15 mouse cellular contexts compared by ENCODE assay signal in the genomic region with DNA sequence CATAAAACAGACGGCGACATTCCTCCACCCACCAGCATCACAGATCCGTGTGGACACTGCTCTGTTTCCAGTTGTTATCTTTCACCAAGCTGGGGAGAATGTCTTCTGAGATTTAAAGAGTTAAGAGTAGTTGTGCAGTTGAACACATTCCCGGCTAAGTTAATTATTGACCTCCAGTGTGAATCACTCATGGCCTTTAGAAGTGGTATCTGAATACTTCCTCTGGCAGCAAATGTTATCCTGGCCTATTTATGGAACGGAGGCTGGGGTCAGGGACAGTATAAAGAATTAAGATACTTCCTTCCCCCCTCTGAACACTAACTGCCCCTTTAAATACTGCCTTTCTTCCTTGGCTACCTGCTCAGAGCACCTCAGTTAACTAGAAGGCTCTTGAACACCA.
DNase-seq lines count a peak whose midpoint lies in the region; ATAC-seq and TF ChIP-seq lines count a peak whose summit lies in the region.
"Had no signal": no experiment of that assay in that cellular context is flagged by ENCODE, and none has a peak within 500 bp of the region (broad histone marks: within the 10 kb centered on the region; RNA-seq: fewer than 3 reads in every experiment).

No protein-coding gene starts in this region.

- TF ChIP-seq CTCF in kidney, adult 2 months (conservative IDR thresholded peaks at IDR 0.05; ENCODE audit: insufficient read depth, insufficient read length, low read depth, low read length): no peak
- TF ChIP-seq CTCF in kidney, postnatal 0 days (IDR thresholded peaks at IDR 0.05; ENCODE audit: low read depth): no peak

- peaks cover 13% of the 10 kb centered on the region for H3K4me1 ChIP-seq in kidney, adult 2 months (ENCODE audit: control insufficient read depth, insufficient read depth, low read length)
- peaks cover 17% of the 10 kb centered on the region for H3K4me1 ChIP-seq in intestine, embryonic 14.5 days (replicated peaks; ENCODE audit: control insufficient read depth, insufficient read depth, low read length)
- peaks cover 15% of the 10 kb centered on the region for H3K4me1 ChIP-seq in kidney, postnatal 0 days (replicated peaks; ENCODE audit: insufficient read depth, low read length)
- peaks cover 21% of the 10 kb centered on the region for H3K4me1 ChIP-seq in stomach, embryonic 16.5 days (ENCODE audit: control insufficient read depth, insufficient read depth, low read length)

- no peak for TF ChIP-seq POLR2A in kidney, adult 2 months (IDR thresholded peaks at IDR 0.05; ENCODE audit: low read depth, low read length)

- no peaks in the 10 kb centered on the region for H3K9me3 ChIP-seq in intestine, embryonic 14.5 days (ENCODE audit: control insufficient read depth, low read length)
- no peaks in the 10 kb centered on the region for H3K9me3 ChIP-seq in kidney, postnatal 0 days (replicated peaks; ENCODE audit: low read length)
- no peaks in the 10 kb centered on the region for H3K9me3 ChIP-seq in stomach, embryonic 16.5 days (replicated peaks; ENCODE audit: control insufficient read depth, low read length)
- H3K9me3 ChIP-seq: limb, embryonic 15.5 days; midbrain, embryonic 10.5 days had no signal

- H3K36me3 ChIP-seq in kidney, adult 2 months (ENCODE audit: control insufficient read depth, insufficient read depth, low read length): no peaks in the 10 kb centered on the region
- H3K36me3 ChIP-seq in intestine, embryonic 14.5 days (ENCODE audit: control insufficient read depth, insufficient read depth, low read length): no peaks in the 10 kb centered on the region
- H3K36me3 ChIP-seq in kidney, postnatal 0 days (ENCODE audit: insufficient read depth, low read length): no peaks in the 10 kb centered on the region
- H3K36me3 ChIP-seq in stomach, embryonic 16.5 days (ENCODE audit: control insufficient read depth, insufficient read depth, low read length): no peaks in the 10 kb centered on the region
- H3K36me3 ChIP-seq: limb, embryonic 15.5 days; midbrain, embryonic 10.5 days had no signal

- H3K27me3 ChIP-seq in kidney, adult 2 months (replicated peaks; ENCODE audit: control insufficient read depth, insufficient read depth, low read length): no peaks in the 10 kb centered on the region
- H3K27me3 ChIP-seq in intestine, embryonic 14.5 days (replicated peaks; ENCODE audit: control insufficient read depth, insufficient read depth, low read length): no peaks in the 10 kb centered on the region
- no peaks in the 10 kb centered on the region for H3K27me3 ChIP-seq in kidney, postnatal 0 days (ENCODE audit: insufficient read depth, low read length)
- H3K27me3 ChIP-seq in stomach, embryonic 16.5 days (ENCODE audit: control insufficient read depth, insufficient read depth, low read length): no peaks in the 10 kb centered on the region
- H3K27me3 ChIP-seq: CH12.LX; limb, embryonic 15.5 days had no signal

- no peak overlapping the region for H3K9ac ChIP-seq in intestine, embryonic 14.5 days (ENCODE audit: low read length)
- H3K9ac ChIP-seq in kidney, postnatal 0 days (ENCODE audit: low read depth, low read length): no peak overlapping the region
- no peak overlapping the region for H3K9ac ChIP-seq in stomach, embryonic 16.5 days (ENCODE audit: low read length)
- H3K9ac ChIP-seq: limb, embryonic 15.5 days had no signal

- WGBS in kidney, adult 2 months: 26% methylated on average over 5 of the region's 5 CpGs
- WGBS in intestine, embryonic 14.5 days: 50% methylated on average over 5 of the region's 5 CpGs
- 44% methylated on average over 5 of the region's 5 CpGs for WGBS in kidney, postnatal 0 days
- 41% methylated on average over 5 of the region's 5 CpGs for WGBS in stomach, embryonic 16.5 days

- H3K4me2 ChIP-seq in intestine, embryonic 14.5 days (ENCODE audit: low read length): no peak overlapping the region
- H3K4me2 ChIP-seq in kidney, postnatal 0 days (ENCODE audit: low read length): no peak overlapping the region
- no peak overlapping the region for H3K4me2 ChIP-seq in stomach, embryonic 16.5 days (ENCODE audit: low read depth, low read length)
- H3K4me2 ChIP-seq: limb, embryonic 15.5 days had no signal

- ATAC-seq in intestine, embryonic 14.5 days (replicated peaks; ENCODE audit: low FRiP score, low TSS enrichment, low read depth): peak; percentile 58
- ATAC-seq in kidney, postnatal 0 days (replicated peaks; ENCODE audit: low FRiP score, low read depth): peak; percentile 50
- ATAC-seq in stomach, embryonic 16.5 days (ENCODE audit: insufficient read depth, low FRiP score): peak; percentile 52; the same call in 1 of the 2 replicates
- ATAC-seq: inflammation-experienced regulatory T-cells, adult 6 months had no signal

- peak overlapping the region; percentile 47; the same call in 1 of the 2 replicates for H3K27ac ChIP-seq in kidney, adult 2 months (ENCODE audit: insufficient read depth, low read depth, low read length)
- peak overlapping the region; percentile 14; the same call in 1 of the 2 replicates for H3K27ac ChIP-seq in intestine, embryonic 14.5 days (ENCODE audit: low read depth)
- H3K27ac ChIP-seq in kidney, postnatal 0 days: peak overlapping the region; percentile 67
- H3K27ac ChIP-seq in stomach, embryonic 16.5 days (ENCODE audit: low read length): peak overlapping the region; percentile 66

- peak; percentile 79 for DNase-seq in kidney, adult 2 months
- no peak for DNase-seq in kidney, postnatal 10 days
- no peak for DNase-seq in intestine, embryonic 14.5 days (ENCODE audit: low spot score)
- DNase-seq in kidney, postnatal 0 days (ENCODE audit: low spot score): peak; percentile 53
- DNase-seq in frontal cortex, postnatal 14 days (ENCODE audit: low spot score in 2 of 2): no peak
- DNase-seq in layer of hippocampus, postnatal 10 days (ENCODE audit: low spot score in 2 of 2): no peak
- DNase-seq: cerebellum, adult 11-12 months; gastrocnemius, postnatal 36 days; right cerebral cortex, adult 18-20 months; thymus, postnatal 25 days had no signal

- no peak overlapping the region for H3K4me3 ChIP-seq in kidney, adult 2 months (ENCODE audit: insufficient read depth, low read depth, low read length)
- H3K4me3 ChIP-seq in intestine, embryonic 14.5 days (ENCODE audit: low read depth, low read length): no peak overlapping the region
- no peak overlapping the region for H3K4me3 ChIP-seq in kidney, postnatal 0 days (replicated peaks; ENCODE audit: low read depth, low read length)
- no peak overlapping the region for H3K4me3 ChIP-seq in stomach, embryonic 16.5 days (replicated peaks; ENCODE audit: low read length)
- H3K4me3 ChIP-seq: limb, embryonic 15.5 days; midbrain, embryonic 10.5 days had no signal

Comparison
In these comparisons a context has a peak if more than half of its experiments do, and no peak if none do; other contexts are left out.
1. DNase-seq: peak in kidney, adult 2 months (single experiment) and kidney, postnatal 0 days (single experiment); none in kidney, postnatal 10 days (single experiment), intestine, embryonic 14.5 days (single experiment), frontal cortex, postnatal 14 days (0 of 2) and layer of hippocampus, postnatal 10 days (0 of 2).
2. H3K27ac ChIP-seq: peak in every context shown above with its lines; median percentile 67 in kidney, postnatal 0 days; 66 in stomach, embryonic 16.5 days; 47 in kidney, adult 2 months; 14 in intestine, embryonic 14.5 days.
3. Peak in every context shown above with its lines, with median percentiles within 50 percentile points of each other: ATAC-seq.